Mouse (Mus musculus): ENCODE data around the gene Ano10.

Gene Ano10

GRCm38 (mm10) chr9:122126790-122127189 is 167.4 kb downstream of the Ano10 start:
- DNase-seq (ENCODE audit: low read depth, low spot score), result no peak
